Mouse (Mus musculus) urinary bladder, postnatal 25 days (tissue): ENCODE data around the gene Sirt2.

Experiments
- DNase-seq: peaks from one replicate; pipeline ENCODE4 v3.0.0; 2022; ENCODE audit warnings: low spot score

Sirt2 gene

GRCm38 (mm10) chr7:28766910-28767309, 375 bp downstream of the Sirt2 start:
- DNase-seq = no peak

GRCm38 (mm10) chr7:28767462-28767965, 979 bp downstream of the Sirt2 start, which contains the start of gene Nfkbib:
Gene Nfkbib (minus strand): TSS chr7:28767512.
- no peak for DNase-seq

GRCm38 (mm10) chr7:28769414-28769958, 3.0 kb downstream of the Sirt2 start:
- DNase-seq = no peak

- no peak for DNase-seq
Observed at GRCm38 (mm10) chr7:28770309-28770708, 3.8 kb downstream of the Sirt2 start.

- no peak for DNase-seq
Observed at GRCm38 (mm10) chr7:28771867-28772266, 5.3 kb downstream of the Sirt2 start.

GRCm38 (mm10) chr7:28773163-28773562, 6.6 kb downstream of the Sirt2 start:
- DNase-seq = no peak

- no peak for DNase-seq
Observed at GRCm38 (mm10) chr7:28774164-28774563, 7.6 kb downstream of the Sirt2 start.

- DNase-seq = no peak
Observed at GRCm38 (mm10) chr7:28775129-28775528, 8.6 kb downstream of the Sirt2 start.

- no peak for DNase-seq
Observed at GRCm38 (mm10) chr7:28778825-28779224, 12.3 kb downstream of the Sirt2 start.

GRCm38 (mm10) chr7:28780067-28780658, 13.6 kb downstream of the Sirt2 start:
- peak; percentile 86 for DNase-seq

- DNase-seq = no peak
Observed at GRCm38 (mm10) chr7:28780857-28781256, 14.3 kb downstream of the Sirt2 start.

- no peak for DNase-seq
Observed at GRCm38 (mm10) chr7:28781261-28781663, 14.7 kb downstream of the Sirt2 start.

- DNase-seq = no peak
Observed at GRCm38 (mm10) chr7:28785161-28785560, 18.6 kb downstream of the Sirt2 start.

GRCm38 (mm10) chr7:28787884-28788283, 21.3 kb downstream of the Sirt2 start:
- no peak for DNase-seq

GRCm38 (mm10) chr7:28788307-28789195, 22.0 kb downstream of the Sirt2 start, which contains the start of gene Rinl:
Gene Rinl (plus strand): TSS chr7:28788969.
- no peak for DNase-seq

- no peak for DNase-seq
Observed at GRCm38 (mm10) chr7:28789235-28789634, 22.7 kb downstream of the Sirt2 start.

GRCm38 (mm10) chr7:28790066-28790806, 23.7 kb downstream of the Sirt2 start:
- no peak for DNase-seq

- DNase-seq = no peak
Observed at GRCm38 (mm10) chr7:28791706-28792105, 25.2 kb downstream of the Sirt2 start.

- no peak for DNase-seq
Observed at GRCm38 (mm10) chr7:28792391-28793185, 26.1 kb downstream of the Sirt2 start.

GRCm38 (mm10) chr7:28793834-28794233, 27.3 kb downstream of the Sirt2 start:
- DNase-seq = no peak

GRCm38 (mm10) chr7:28794496-28794895, 28.0 kb downstream of the Sirt2 start:
- no peak for DNase-seq
